Mouse (Mus musculus) cerebellum, adult 11 months (tissue): ENCODE data around the gene Itih2.

ENCODE experiments used
- DNase-seq: peaks from one replicate; pipeline ENCODE4 v3.0.0; 2022

The Itih2 gene

GRCm38 (mm10) chr2:10108535-10109189, 22.5 kb downstream of the Itih2 start:
- no peak for DNase-seq

- DNase-seq: no peak
Observed at GRCm38 (mm10) chr2:10101180-10101579, 30.0 kb downstream of the Itih2 start.

- DNase-seq: no peak
Observed at GRCm38 (mm10) chr2:10100471-10100870, 30.7 kb downstream of the Itih2 start.

GRCm38 (mm10) chr2:10098598-10099215, 32.5 kb downstream of the Itih2 start:
- peak; percentile 21 for DNase-seq

- DNase-seq: no peak
Observed at GRCm38 (mm10) chr2:10094327-10095100, 36.7 kb downstream of the Itih2 start.

- DNase-seq: no peak
Observed at GRCm38 (mm10) chr2:10087256-10087850, 43.8 kb downstream of the Itih2 start.

- no peak for DNase-seq
Observed at GRCm38 (mm10) chr2:10082737-10083136, 48.5 kb downstream of the Itih2 start.

- no peak for DNase-seq
Observed at GRCm38 (mm10) chr2:10081453-10082080, 49.6 kb downstream of the Itih2 start.

- peak; percentile 96 for DNase-seq
Observed at GRCm38 (mm10) chr2:10080310-10081010, 50.7 kb downstream of the Itih2 start, which contains the start of the genes Atp5c1 and Kin. Gene Atp5c1 (minus strand): TSS chr2:10080510. Gene Kin (plus strand): TSS chr2:10080593.

GRCm38 (mm10) chr2:10079745-10080309, 51.4 kb downstream of the Itih2 start:
- no peak for DNase-seq

GRCm38 (mm10) chr2:10076675-10077074, 54.5 kb downstream of the Itih2 start:
- no peak for DNase-seq

- DNase-seq: no peak
Observed at GRCm38 (mm10) chr2:10074470-10074869, 56.7 kb downstream of the Itih2 start.

- DNase-seq: no peak
Observed at GRCm38 (mm10) chr2:10071751-10072150, 59.4 kb downstream of the Itih2 start.

- DNase-seq: no peak
Observed at GRCm38 (mm10) chr2:10058836-10059235, 72.4 kb downstream of the Itih2 start.

GRCm38 (mm10) chr2:10051996-10052395, 79.2 kb downstream of the Itih2 start:
- no peak for DNase-seq

GRCm38 (mm10) chr2:10050878-10051277, 80.3 kb downstream of the Itih2 start:
- DNase-seq: no peak

- DNase-seq: no peak
Observed at GRCm38 (mm10) chr2:10049456-10049855, 81.7 kb downstream of the Itih2 start.

- peak; percentile 92 for DNase-seq
Observed at GRCm38 (mm10) chr2:10048461-10048860, 82.7 kb downstream of the Itih2 start, which contains the start of gene Taf3. Gene Taf3 (minus strand): TSS chr2:10048596.

- peak; percentile 39 for DNase-seq
Observed at GRCm38 (mm10) chr2:10047758-10048436, 83.3 kb downstream of the Itih2 start.
